Mouse (Mus musculus) forebrain, postnatal 0 days (tissue): ENCODE results near the gene Mlh3. TPM values are rescaled to one million over a fixed set of nuclear protein-coding genes. Genes with fewer than 3 reads are reported as not detected.
A peak's percentile ranks its signal among the peaks of the same experiment; 100 is the strongest.

Source experiments
- ATAC-seq: fragments of 200-750 bp; cut with Nextera tagmentation; 2 replicates; pipeline ENCODE4 v1.8.0; 2017; ENCODE audit warnings: mild to moderate bottlenecking, moderate library complexity
- DNase-seq: peaks from one replicate; pipeline ENCODE4 v3.0.0-alpha.2; 2015
- H3K27ac ChIP-seq: fragments of 300-500 bp; sonication (generic); 2 replicates; pipeline ENCODE4 v1.5.1; 2014; ENCODE audit warnings: low read depth, mild to moderate bottlenecking, antibody characterized with exemption, low read length, moderate library complexity, mixed read lengths
- H3K27me3 ChIP-seq: fragments of 300-500 bp; sonication (generic); 2 replicates; pipeline ENCODE4 v1.6.1; 2014; ENCODE audit warnings: mild to moderate bottlenecking, low read length, mixed read lengths; ENCODE audit not compliant: insufficient read depth
- H3K36me3 ChIP-seq: fragments of 300-500 bp; sonication (generic); 2 replicates; pipeline ENCODE4 v1.6.1; 2014; ENCODE audit warnings: mild to moderate bottlenecking, moderate library complexity; ENCODE audit not compliant: insufficient read depth
- H3K4me1 ChIP-seq: fragments of 300-500 bp; sonication (generic); 2 replicates; pipeline ENCODE4 v1.6.1; 2014; ENCODE audit warnings: antibody characterized with exemption; ENCODE audit not compliant: insufficient read depth
- H3K4me2 ChIP-seq: fragments of 300-500 bp; sonication (generic); 2 replicates; pipeline ENCODE4 v1.6.1; 2014; ENCODE audit warnings: low read depth, mild to moderate bottlenecking, moderate library complexity
- H3K4me3 ChIP-seq: fragments of 300-500 bp; sonication (generic); 2 replicates; pipeline ENCODE4 v1.5.1; 2014; ENCODE audit warnings: low read depth, low read length, mixed read lengths
- H3K9ac ChIP-seq: fragments of 300-500 bp; sonication (generic); 2 replicates; pipeline ENCODE4 v1.6.1; 2014; ENCODE audit warnings: mild to moderate bottlenecking
- H3K9me3 ChIP-seq: fragments of 300-500 bp; sonication (generic); 2 replicates; pipeline ENCODE4 v1.6.1; 2016; ENCODE audit warnings: low read length
- CTCF ChIP-seq: sonication (generic); IDR thresholded peaks from 2 replicates; pipeline ENCODE4 v1.5.1; 2016; ENCODE audit warnings: antibody characterized with exemption, control low read depth, low read depth
- WGBS: fragments of 180-500 bp; shearing (Covaris S2); extraction: QIAGEN DNeasy Blood & Tissue Kit; methylation state at CpG from one replicate; pipeline ENCODE4 v1.1.7; 2014; 5-methylcytosine and 5-hydroxymethylcytosine counted together
- polyA plus RNA-seq: library from polyadenylated mRNA; unstranded; fragments of >200 nt; fragmentation: Nextera tagmentation; extraction: Ambion mirVana; gene quantifications from 2 replicates; pipeline ENCODE4 v1.2.1, GENCODE M21; 2015
- total RNA-seq: library from RNA; depleted of rRNA; stranded (reverse); fragments of >200 nt; gene quantifications from 2 replicates; pipeline ENCODE4 v1.2.3, GENCODE M21; 2014; rRNA removed

Gene Mlh3
- total RNA-seq (9.2 and 10.5 TPM in 2 replicates), polyA plus RNA-seq (4.3 and 5.8 TPM in 2 replicates)

DNA sequence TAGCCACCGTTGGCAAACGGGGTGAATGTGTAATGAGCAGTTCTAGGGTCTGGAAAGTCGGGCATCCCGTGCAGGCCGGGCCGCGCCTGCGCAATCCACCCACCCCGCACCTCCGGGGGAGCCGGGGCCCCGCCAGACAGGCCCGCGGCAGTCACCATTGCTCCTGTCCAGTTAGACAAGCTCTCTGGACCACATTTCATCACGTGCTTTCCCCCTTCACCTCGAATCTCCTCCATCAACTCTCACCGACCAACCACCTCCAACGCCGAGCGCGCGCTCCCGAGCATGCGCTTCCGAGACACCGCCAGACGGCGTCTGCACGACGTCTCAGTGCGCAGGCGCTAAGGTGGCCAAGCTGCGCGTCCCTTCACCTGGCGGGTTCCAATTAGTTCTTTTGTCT lies at the start of gene Mlh3:
Gene Mlh3 (minus strand): TSS at position 281 of the 400 bp plus-strand sequence.
- Histone ChIP-seq H3K27ac (peak within 1 kb of the TSS; percentile 80), H3K4me3 (peak within 1 kb of the TSS; percentile 66), H3K4me2 (peak within 1 kb of the TSS; percentile 64), H3K9ac (peak within 1 kb of the TSS; percentile 81), H3K9me3 (no peaks in the 10 kb centered on the region), H3K27me3 (no peaks in the 10 kb centered on the region), H3K36me3 (0 out of 2 replicates have a peak, but pooled peaks cover 3% of the 10 kb centered on the region), H3K4me1 (peaks cover 6% of the 10 kb centered on the region)
- DNase-seq = peak; percentile 93
- WGBS = under 1% methylated on average over 35 of the region's 35 CpGs
- peak; percentile 70 for TF ChIP-seq CTCF
- ATAC-seq = peak; percentile 96

- Histone ChIP-seq H3K4me1 (no peaks in the 10 kb centered on the region), H3K9me3 (no peaks in the 10 kb centered on the region), H3K4me3 (no peak overlapping the region), H3K27ac (no peak overlapping the region), H3K4me2 (no peak overlapping the region), H3K9ac (no peak overlapping the region), H3K36me3 (peaks cover 93% of the 10 kb centered on the region), H3K27me3 (no peaks in the 10 kb centered on the region)
- no peak for DNase-seq
- ATAC-seq = no peak
- 55% methylated on average over 3 of the region's 3 CpGs for WGBS
- TF ChIP-seq CTCF = no peak
These were observed 38.3 kb upstream of the Mlh3 start for GRCm38 (mm10) chr12:85308651-85309050.

GRCm38 (mm10) chr12:85305247-85305892 lies 35.0 kb upstream of the Mlh3 start:
- 51% methylated on average over 16 of the region's 16 CpGs for WGBS
- H3K27me3 ChIP-seq = no peaks in the 10 kb centered on the region
- H3K4me3 ChIP-seq = no peak overlapping the region
- H3K9ac ChIP-seq = no peak overlapping the region
- no peak overlapping the region for H3K4me2 ChIP-seq
- no peaks in the 10 kb centered on the region for H3K9me3 ChIP-seq
- DNase-seq (peak; percentile 93), ATAC-seq (peak; percentile 85)
- H3K27ac ChIP-seq = no peak overlapping the region
- TF ChIP-seq CTCF = peak; percentile 98
- no peaks in the 10 kb centered on the region for H3K4me1 ChIP-seq
- peaks cover 88% of the 10 kb centered on the region for H3K36me3 ChIP-seq

DNA sequence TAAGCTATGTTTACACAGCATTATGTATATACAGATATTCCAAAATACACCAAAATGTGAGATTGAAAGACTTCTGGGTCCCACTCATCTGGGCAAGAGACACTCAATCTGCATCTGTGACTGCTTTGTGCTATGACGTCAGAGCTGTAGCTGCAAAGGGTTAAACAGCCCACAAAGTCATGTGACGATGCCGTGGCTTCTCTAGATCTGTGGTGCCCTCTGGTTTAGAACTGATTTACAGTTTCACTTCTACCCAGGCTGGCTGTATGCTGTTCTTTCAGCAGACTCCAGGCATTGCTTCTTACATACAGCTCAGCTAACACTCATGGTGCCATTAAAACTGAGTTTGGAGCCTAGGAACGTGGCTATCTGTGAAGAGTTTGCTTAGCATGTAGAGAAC lies 34.3 kb upstream of the Mlh3 start:
- no peak for TF ChIP-seq CTCF
- Histone ChIP-seq H3K4me3 (no peak overlapping the region), H3K9me3 (no peaks in the 10 kb centered on the region), H3K4me2 (no peak overlapping the region), H3K4me1 (no peaks in the 10 kb centered on the region), H3K27me3 (no peaks in the 10 kb centered on the region), H3K27ac (no peak overlapping the region; the same call in 1 of the 2 replicates), H3K36me3 (peaks cover 89% of the 10 kb centered on the region), H3K9ac (no peak overlapping the region)
- 67% methylated on average over 4 of the region's 4 CpGs for WGBS
- ATAC-seq (no peak), DNase-seq (no peak)

- DNase-seq (no peak), ATAC-seq (no peak)
- no peak overlapping the region for H3K4me2 ChIP-seq
- no peaks in the 10 kb centered on the region for H3K9me3 ChIP-seq
- peaks cover 75% of the 10 kb centered on the region for H3K36me3 ChIP-seq
- TF ChIP-seq CTCF = no peak
- H3K27me3 ChIP-seq = no peaks in the 10 kb centered on the region
- H3K4me3 ChIP-seq = no peak overlapping the region
- H3K4me1 ChIP-seq = no peaks in the 10 kb centered on the region
- H3K9ac ChIP-seq = no peak overlapping the region
- H3K27ac ChIP-seq = no peak overlapping the region
- 76% methylated on average over 2 of the region's 2 CpGs for WGBS
These were observed 32.9 kb upstream of the Mlh3 start for GRCm38 (mm10) chr12:85303256-85303655.

GRCm38 (mm10) chr12:85298835-85299180 lies 28.4 kb upstream of the Mlh3 start:
- Histone ChIP-seq H3K4me3 (no peak overlapping the region), H3K9ac (no peak overlapping the region), H3K4me2 (no peak overlapping the region), H3K27ac (no peak overlapping the region), H3K4me1 (no peaks in the 10 kb centered on the region), H3K36me3 (peaks cover 36% of the 10 kb centered on the region), H3K9me3 (no peaks in the 10 kb centered on the region), H3K27me3 (no peaks in the 10 kb centered on the region)
- no peak for TF ChIP-seq CTCF
- DNase-seq = no peak
- WGBS = 91% methylated on average over 1 of the region's 1 CpGs
- ATAC-seq = no peak

DNA sequence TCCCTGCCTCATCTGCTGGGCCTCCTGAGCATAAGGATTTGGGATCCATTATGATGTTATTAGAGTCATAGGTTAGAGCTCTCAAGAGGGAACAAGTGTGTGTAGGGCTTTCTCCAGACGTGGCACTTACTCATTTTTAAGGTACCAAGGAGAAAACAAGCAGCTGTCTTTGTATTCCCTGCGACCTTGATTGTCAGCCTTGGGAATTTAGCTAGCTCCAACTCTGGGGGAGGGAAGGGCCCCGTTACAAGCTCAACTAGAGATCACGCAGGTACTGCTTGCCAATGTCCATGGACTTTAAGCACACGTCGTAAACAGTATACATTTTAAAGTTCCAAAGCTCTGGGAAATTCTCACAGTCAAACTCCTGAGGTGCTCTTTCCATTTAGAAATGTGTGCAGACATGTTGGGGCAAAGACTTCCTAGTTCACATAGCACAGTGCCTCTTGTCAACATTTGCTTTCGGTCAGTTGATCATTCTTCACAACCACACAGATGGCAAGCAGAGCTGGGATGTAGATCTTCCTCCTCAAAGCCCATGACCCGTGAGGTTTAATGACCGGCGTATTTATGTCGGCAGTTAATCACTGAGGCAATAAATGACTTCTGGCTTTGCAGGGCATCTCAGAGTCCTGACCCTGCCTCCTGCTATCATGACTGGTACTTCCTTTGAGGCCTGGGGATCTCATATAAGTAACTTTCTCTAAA lies 27.9 kb upstream of the Mlh3 start:
- Histone ChIP-seq H3K4me1 (no peaks in the 10 kb centered on the region), H3K4me3 (no peak overlapping the region), H3K9ac (no peak overlapping the region), H3K27ac (no peak overlapping the region), H3K27me3 (no peaks in the 10 kb centered on the region), H3K4me2 (no peak overlapping the region), H3K9me3 (no peaks in the 10 kb centered on the region), H3K36me3 (peaks cover 31% of the 10 kb centered on the region)
- ATAC-seq (no peak), DNase-seq (no peak)
- WGBS = 88% methylated on average over 11 of the region's 11 CpGs
- TF ChIP-seq CTCF = no peak
